Mouse (Mus musculus) stomach, embryonic 14.5 days (tissue): ENCODE data around the gene Lnx1. TPM values are rescaled to one million over a fixed set of nuclear protein-coding genes. Genes with fewer than 3 reads are reported as not detected.
A peak's percentile ranks its signal among the peaks of the same experiment; 100 is the strongest.

Source experiments
- ATAC-seq: fragments of 200-750 bp; cut with Nextera tagmentation; 2 replicates; pipeline ENCODE4 v1.8.0; 2017; ENCODE audit warnings: low read depth, moderate TSS enrichment; ENCODE audit not compliant: insufficient number of reproducible peaks, insufficient read depth, low FRiP score
- H3K27ac ChIP-seq: fragments of 300-500 bp; sonication (generic); 2 replicates; pipeline ENCODE4 v1.5.1; 2014; ENCODE audit warnings: mild to moderate bottlenecking, low read length, moderate library complexity, mixed read lengths
- H3K27me3 ChIP-seq: fragments of 300-500 bp; sonication (generic); 2 replicates; pipeline ENCODE4 v1.6.1; 2014; ENCODE audit warnings: low read length, control low read depth, mixed read lengths; ENCODE audit not compliant: control insufficient read depth, insufficient read depth
- H3K36me3 ChIP-seq: fragments of 300-500 bp; sonication (generic); 2 replicates; pipeline ENCODE4 v1.6.1; 2014; ENCODE audit warnings: mild to moderate bottlenecking, control low read depth, low read length, moderate library complexity, mixed read lengths; ENCODE audit not compliant: control insufficient read depth, insufficient read depth
- H3K4me1 ChIP-seq: fragments of 300-500 bp; sonication (generic); 2 replicates; pipeline ENCODE4 v1.6.1; 2014; ENCODE audit warnings: low read length, control low read depth, mixed read lengths; ENCODE audit not compliant: control insufficient read depth, insufficient read depth
- H3K4me2 ChIP-seq: fragments of 300-500 bp; sonication (generic); replicated peaks from 2 replicates; pipeline ENCODE4 v1.6.1; 2014; ENCODE audit warnings: low read depth, low read length, control low read depth
- H3K4me3 ChIP-seq: fragments of 300-500 bp; sonication (generic); 2 replicates; pipeline ENCODE4 v1.5.1; 2014; ENCODE audit warnings: low read depth, low read length, control low read depth
- H3K9ac ChIP-seq: fragments of 300-500 bp; sonication (generic); replicated peaks from 2 replicates; pipeline ENCODE4 v1.6.1; 2014; ENCODE audit warnings: low read depth, mild to moderate bottlenecking, control low read depth, low read length, moderate library complexity, mixed read lengths
- H3K9me3 ChIP-seq: fragments of 300-500 bp; sonication (generic); 2 replicates; pipeline ENCODE4 v1.6.1; 2016; ENCODE audit warnings: low read depth, low read length, control low read depth; ENCODE audit not compliant: control insufficient read depth
- WGBS: fragments of 180-500 bp; shearing (Covaris S2); extraction: QIAGEN DNeasy Blood & Tissue Kit; methylation state at CpG from one replicate; pipeline ENCODE4 v1.1.7; 2014; 5-methylcytosine and 5-hydroxymethylcytosine counted together
- polyA plus RNA-seq: library from polyadenylated mRNA; unstranded; fragments of >200 nt; fragmentation: Nextera tagmentation; extraction: Ambion mirVana; gene quantifications from 2 replicates; pipeline ENCODE4 v1.2.1, GENCODE M21; 2014

Lnx1 gene
- polyA plus RNA-seq, 1 experiment from 2014 or later, result 4.9 TPM

GRCm38 (mm10) chr5:74693836-74694235 is 8.9 kb downstream of the Lnx1 start:
- WGBS, result 54% methylated on average over 2 of the region's 2 CpGs
- H3K9me3 ChIP-seq, result no peaks in the 10 kb centered on the region
- no peak overlapping the region for H3K4me3 ChIP-seq
- no peak for ATAC-seq
- H3K4me1 ChIP-seq, result peaks cover 2% of the 10 kb centered on the region; the same call in 1 of the 2 replicates
- H3K36me3 ChIP-seq, result no peaks in the 10 kb centered on the region
- H3K4me2 ChIP-seq, result no peak overlapping the region
- H3K27ac ChIP-seq, result no peak overlapping the region
- no peaks in the 10 kb centered on the region for H3K27me3 ChIP-seq
- H3K9ac ChIP-seq, result no peak overlapping the region

DNA sequence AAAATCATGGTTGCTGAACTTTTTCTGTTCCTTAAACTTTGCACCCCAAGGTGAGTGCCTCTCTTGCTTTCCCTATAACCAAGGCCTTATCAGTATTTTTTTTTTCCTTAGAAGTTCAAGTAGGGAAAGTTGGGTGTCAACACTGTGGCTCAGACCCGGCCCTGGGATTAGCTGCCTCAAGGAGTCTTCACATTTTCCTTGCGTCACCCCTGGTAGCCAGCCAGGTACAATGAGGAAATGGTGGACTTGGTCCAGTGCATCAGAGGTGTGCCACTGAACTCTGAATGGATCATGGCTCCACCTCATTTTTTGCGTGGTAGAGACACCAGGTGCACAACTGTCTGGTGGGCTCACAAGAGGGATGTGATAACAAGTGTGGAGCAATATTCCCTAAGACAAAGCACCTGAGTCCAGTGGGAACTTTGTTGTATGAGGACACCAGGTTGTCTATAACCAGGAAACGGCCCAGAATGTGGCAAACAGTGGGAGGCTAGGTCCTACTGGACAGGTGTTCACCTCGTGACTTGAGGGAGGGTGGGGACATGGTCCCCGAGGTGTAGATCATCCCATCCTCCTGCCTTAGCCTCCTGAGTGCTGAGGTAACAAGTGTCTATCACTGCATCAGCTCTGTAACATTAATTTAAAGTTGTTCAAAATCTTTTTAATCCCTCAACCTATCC is 10.2 kb downstream of the Lnx1 start:
- ATAC-seq, result no peak
- H3K27me3 ChIP-seq, result no peaks in the 10 kb centered on the region

DNA sequence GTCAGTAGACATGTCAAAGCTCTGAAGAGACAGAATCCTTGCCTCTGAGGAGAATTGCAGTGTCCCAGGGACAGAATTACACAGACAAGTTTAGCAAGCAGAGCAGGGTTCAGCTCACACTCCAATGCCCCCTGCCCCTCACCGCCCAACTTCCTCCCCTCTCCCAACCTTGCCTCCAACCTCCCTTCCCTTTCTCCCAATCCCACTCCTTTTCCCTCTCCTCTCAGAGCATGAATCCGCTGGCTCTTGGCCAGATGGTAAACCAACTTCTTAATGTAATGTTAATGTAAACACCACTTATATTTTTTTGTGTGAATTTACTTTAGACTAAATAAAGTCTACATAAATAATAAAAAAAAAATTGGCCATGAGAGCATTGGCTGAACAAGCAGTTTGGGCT is 13.9 kb downstream of the Lnx1 start:
- H3K4me3 ChIP-seq, result no peak overlapping the region
- H3K4me1 ChIP-seq, result peaks cover 6% of the 10 kb centered on the region; the same call in 1 of the 2 replicates
- H3K27me3 ChIP-seq, result no peaks in the 10 kb centered on the region
- H3K36me3 ChIP-seq, result no peaks in the 10 kb centered on the region
- H3K27ac ChIP-seq, result peak overlapping the region; percentile 41; the same call in 1 of the 2 replicates
- no peak for ATAC-seq
- no peaks in the 10 kb centered on the region for H3K9me3 ChIP-seq
- H3K9ac ChIP-seq, result no peak overlapping the region
- 35% methylated on average over 2 of the region's 2 CpGs for WGBS
- no peak overlapping the region for H3K4me2 ChIP-seq

More for the DNA sequence above, 10.2 kb downstream of the Lnx1 start:
- Histone ChIP-seq H3K9ac (no peak overlapping the region), H3K9me3 (no peaks in the 10 kb centered on the region), H3K4me1 (peaks cover 5% of the 10 kb centered on the region; the same call in 1 of the 2 replicates), H3K36me3 (no peaks in the 10 kb centered on the region), H3K4me2 (no peak overlapping the region), H3K27ac (no peak overlapping the region), H3K4me3 (no peak overlapping the region)
- 87% methylated on average over 6 of the region's 6 CpGs for WGBS

DNA sequence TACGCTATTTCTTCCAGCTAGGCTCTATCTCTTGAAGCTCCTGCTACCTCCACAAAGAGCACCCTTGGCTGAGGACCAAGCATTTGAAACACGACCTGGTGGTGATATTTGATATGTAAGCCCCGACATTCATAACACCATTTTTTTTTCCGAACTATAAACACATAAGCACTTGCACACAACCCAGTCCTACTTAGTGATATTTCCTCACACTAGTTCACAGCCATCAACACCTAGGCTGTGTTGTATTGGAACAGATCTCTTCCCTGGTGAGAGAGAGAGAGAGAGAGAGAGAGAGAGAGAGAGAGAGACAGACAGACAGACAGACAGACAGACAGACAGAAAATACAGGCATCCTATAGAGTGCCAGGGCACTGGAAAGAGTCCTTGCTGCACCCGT is 17.8 kb downstream of the Lnx1 start:
- 61% methylated on average over 5 of the region's 5 CpGs for WGBS
- ATAC-seq, result no peak
- no peak overlapping the region for H3K27ac ChIP-seq
- no peak overlapping the region for H3K4me2 ChIP-seq
- no peaks in the 10 kb centered on the region for H3K27me3 ChIP-seq
- H3K36me3 ChIP-seq, result no peaks in the 10 kb centered on the region
- H3K9me3 ChIP-seq, result no peaks in the 10 kb centered on the region
- H3K4me1 ChIP-seq, result peaks cover 6% of the 10 kb centered on the region; the same call in 1 of the 2 replicates
- no peak overlapping the region for H3K9ac ChIP-seq
- no peak overlapping the region for H3K4me3 ChIP-seq

GRCm38 (mm10) chr5:74683832-74684231 is 18.9 kb downstream of the Lnx1 start:
- Histone ChIP-seq H3K4me2 (no peak overlapping the region), H3K27ac (no peak overlapping the region), H3K9ac (no peak overlapping the region), H3K36me3 (no peaks in the 10 kb centered on the region), H3K4me1 (0 out of 2 replicates have a peak, but pooled peaks cover 3% of the 10 kb centered on the region), H3K4me3 (no peak overlapping the region), H3K27me3 (no peaks in the 10 kb centered on the region), H3K9me3 (no peaks in the 10 kb centered on the region)
- 70% methylated on average over 2 of the region's 2 CpGs for WGBS
- no peak for ATAC-seq

DNA sequence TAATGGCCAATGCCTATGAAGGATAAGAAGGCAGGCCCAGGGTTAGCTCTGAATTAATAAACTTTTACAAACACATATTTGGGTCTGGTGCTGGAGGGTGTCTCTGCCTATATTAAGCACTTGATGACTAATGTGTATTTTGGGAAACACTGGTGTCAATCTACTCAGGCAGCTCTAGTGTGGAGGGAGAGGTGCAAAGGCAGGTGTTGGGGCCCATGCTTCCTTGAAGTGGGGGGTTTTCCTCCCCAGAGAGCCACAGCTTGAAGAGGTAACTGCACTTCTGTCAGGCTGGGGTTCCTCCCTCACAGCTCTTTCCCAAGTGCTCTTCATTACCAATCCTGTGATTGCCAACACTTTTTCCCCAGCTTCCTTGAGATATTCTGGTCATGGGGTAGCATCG is 20.0 kb downstream of the Lnx1 start:
- no peak for ATAC-seq
- Histone ChIP-seq H3K9ac (no peak overlapping the region), H3K4me1 (0 out of 2 replicates have a peak, but pooled peaks cover 2% of the 10 kb centered on the region), H3K4me2 (no peak overlapping the region), H3K27ac (no peak overlapping the region), H3K36me3 (no peaks in the 10 kb centered on the region), H3K27me3 (no peaks in the 10 kb centered on the region), H3K9me3 (no peaks in the 10 kb centered on the region), H3K4me3 (no peak overlapping the region)
- WGBS, result 94% methylated on average over 1 of the region's 1 CpGs

- Histone ChIP-seq H3K4me3 (no peak overlapping the region), H3K36me3 (no peaks in the 10 kb centered on the region), H3K4me1 (0 out of 2 replicates have a peak, but pooled peaks cover 2% of the 10 kb centered on the region), H3K27ac (no peak overlapping the region), H3K27me3 (no peaks in the 10 kb centered on the region), H3K9me3 (no peaks in the 10 kb centered on the region), H3K4me2 (no peak overlapping the region), H3K9ac (no peak overlapping the region)
- ATAC-seq, result no peak
- 86% methylated on average over 7 of the region's 7 CpGs for WGBS
These were observed 23.1 kb downstream of the Lnx1 start for GRCm38 (mm10) chr5:74679631-74680030.

DNA sequence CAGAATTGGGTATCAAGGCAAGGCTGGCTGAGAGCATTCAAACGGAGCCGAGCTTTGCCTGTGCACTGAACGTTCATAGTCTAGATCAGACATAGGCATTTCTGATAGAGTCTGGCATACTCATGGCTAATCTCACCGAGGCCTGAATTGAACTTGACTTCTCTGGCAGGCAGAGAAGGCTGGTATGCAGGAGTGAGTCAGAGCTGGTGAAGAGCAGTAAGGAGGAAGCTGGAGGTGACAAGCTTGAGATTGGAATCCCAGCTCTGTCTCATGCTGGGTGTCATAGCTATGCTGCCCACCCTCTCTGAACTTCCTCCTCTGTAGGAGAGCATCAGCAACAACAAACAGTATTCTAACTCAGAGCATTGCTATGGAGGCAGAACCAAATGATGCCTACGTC is 24.0 kb downstream of the Lnx1 start:
- Histone ChIP-seq H3K27me3 (no peaks in the 10 kb centered on the region), H3K27ac (no peak overlapping the region), H3K36me3 (no peaks in the 10 kb centered on the region), H3K4me1 (0 out of 2 replicates have a peak, but pooled peaks cover 2% of the 10 kb centered on the region), H3K9ac (no peak overlapping the region), H3K9me3 (no peaks in the 10 kb centered on the region), H3K4me2 (no peak overlapping the region), H3K4me3 (no peak overlapping the region)
- no peak for ATAC-seq
- 89% methylated on average over 5 of the region's 5 CpGs for WGBS
